Mouse (Mus musculus): ENCODE measurements around the gene Hist1h2bn. TPM values are rescaled to one million over a fixed set of nuclear protein-coding genes. Genes with fewer than 3 reads are reported as not detected.
"Not testable (repeated sequence)": the region's sequence is repeated elsewhere in the genome, so short reads cannot be mapped to it uniquely, and the experiment has no call there.

Hist1h2bn gene
- polyA plus RNA-seq, 1 experiment from 2014 or later = 2.0 TPM

GRCm38 (mm10) chr13:21778814-21779766 is 25.2 kb downstream of the Hist1h2bn start:
- Histone ChIP-seq H3K4me2 (replicated peaks) (peak overlapping the region; percentile 93), H3K4me3 (peak overlapping the region; percentile 46), H3K9me3 (no peaks in the 10 kb centered on the region), H3K27ac (peak overlapping the region; percentile 88), H3K36me3 (no peaks in the 10 kb centered on the region), H3K9ac (peak overlapping the region; percentile 69), H3K27me3 (replicated peaks) (no peaks in the 10 kb centered on the region), H3K4me1 (peaks cover 25% of the 10 kb centered on the region)
- peak; percentile 87 for ATAC-seq (ENCODE audit: low FRiP score, low read depth)
- WGBS = 3% methylated on average over 33 of the region's 33 CpGs

GRCm38 (mm10) chr13:21779767-21780731 is 26.1 kb downstream of the Hist1h2bn start, which contains the start of gene Hist1h1b:
TSS of gene Hist1h1b (minus strand) at chr13:21780625.
- no peaks in the 10 kb centered on the region for H3K36me3 ChIP-seq
- WGBS = under 1% methylated on average over 44 of the region's 44 CpGs

GRCm38 (mm10) chr13:21781021-21781555 is 27.2 kb downstream of the Hist1h2bn start:
- no peak overlapping the region for H3K9ac ChIP-seq
- H3K27ac ChIP-seq = no peak overlapping the region
- ATAC-seq (ENCODE audit: low FRiP score, low read depth) = no peak
- H3K4me3 ChIP-seq = 0 out of 2 replicates have a peak overlapping the region, but pooled peaks have one; percentile 46
- H3K4me1 ChIP-seq = peaks cover 30% of the 10 kb centered on the region
- no peaks in the 10 kb centered on the region for H3K36me3 ChIP-seq
- 46% methylated on average over 6 of the region's 6 CpGs for WGBS
- no peaks in the 10 kb centered on the region for H3K27me3 ChIP-seq (replicated peaks)
- H3K9me3 ChIP-seq = no peaks in the 10 kb centered on the region
- H3K4me2 ChIP-seq (replicated peaks) = peak overlapping the region; percentile 93

More at GRCm38 (mm10) chr13:21779767-21780731, 26.1 kb downstream of the Hist1h2bn start, which contains the start of gene Hist1h1b:
- Histone ChIP-seq H3K9ac (peak within 1 kb of the TSS; percentile 69), H3K4me1 (peaks cover 29% of the 10 kb centered on the region), H3K27ac (peak within 1 kb of the TSS; percentile 88), H3K4me3 (peak within 1 kb of the TSS; percentile 46), H3K9me3 (no peaks in the 10 kb centered on the region), H3K4me2 (replicated peaks) (peak within 1 kb of the TSS; percentile 93), H3K27me3 (replicated peaks) (no peaks in the 10 kb centered on the region)
- peak; percentile 1; the same call in 1 of the 2 replicates for ATAC-seq (ENCODE audit: low FRiP score, low read depth)

GRCm38 (mm10) chr13:21781639-21782038 is 27.7 kb downstream of the Hist1h2bn start:
- 93% methylated on average over 1 of the region's 1 CpGs for WGBS
- ATAC-seq (ENCODE audit: low FRiP score, low read depth) = no peak
- no peak overlapping the region for H3K4me3 ChIP-seq
- H3K9ac ChIP-seq = no peak overlapping the region
- H3K4me2 ChIP-seq (replicated peaks) = no peak overlapping the region
- no peaks in the 10 kb centered on the region for H3K9me3 ChIP-seq
- no peak overlapping the region for H3K27ac ChIP-seq
- H3K4me1 ChIP-seq = peaks cover 32% of the 10 kb centered on the region
- no peaks in the 10 kb centered on the region for H3K27me3 ChIP-seq (replicated peaks)
- H3K36me3 ChIP-seq = no peaks in the 10 kb centered on the region

- H3K36me3 ChIP-seq; H3K9me3 ChIP-seq; ATAC-seq (ENCODE audit: low FRiP score, low read depth); H3K27me3 ChIP-seq (replicated peaks): not testable (repeated sequence)
- peak overlapping the region; percentile 35 for H3K4me3 ChIP-seq
- peaks cover 32% of the 10 kb centered on the region for H3K4me1 ChIP-seq
- peak overlapping the region; percentile 66 for H3K9ac ChIP-seq
- WGBS = 1% methylated on average over 14 of the region's 35 CpGs
- peak overlapping the region; percentile 69 for H3K4me2 ChIP-seq (replicated peaks)
- peak overlapping the region; percentile 64 for H3K27ac ChIP-seq
Observed at GRCm38 (mm10) chr13:21782361-21783254, 28.7 kb downstream of the Hist1h2bn start.

GRCm38 (mm10) chr13:21783255-21783617 is 29.3 kb downstream of the Hist1h2bn start, which contains the start of gene Hist1h3i:
TSS of gene Hist1h3i (minus strand) at chr13:21783370.
- peak within 1 kb of the TSS; percentile 35 for H3K4me3 ChIP-seq
- peaks cover 36% of the 10 kb centered on the region for H3K4me1 ChIP-seq
- no peaks in the 10 kb centered on the region for H3K9me3 ChIP-seq
- H3K27ac ChIP-seq = peak within 1 kb of the TSS; percentile 64
- H3K36me3 ChIP-seq = no peaks in the 10 kb centered on the region
- no peaks in the 10 kb centered on the region for H3K27me3 ChIP-seq (replicated peaks)
- ATAC-seq (ENCODE audit: low FRiP score, low read depth) = peak; percentile 63
- peak within 1 kb of the TSS; percentile 69 for H3K4me2 ChIP-seq (replicated peaks)
- under 1% methylated on average over 19 of the region's 20 CpGs for WGBS
- H3K9ac ChIP-seq = peak within 1 kb of the TSS; percentile 66

- peak overlapping the region; percentile 26 for H3K9ac ChIP-seq
Observed at GRCm38 (mm10) chr13:21783734-21784161, 29.8 kb downstream of the Hist1h2bn start.

GRCm38 (mm10) chr13:21784311-21784710 is 30.4 kb downstream of the Hist1h2bn start:
- H3K9ac ChIP-seq = 0 out of 2 replicates have a peak overlapping the region, but pooled peaks have one; percentile 26

More at GRCm38 (mm10) chr13:21783734-21784161, 29.8 kb downstream of the Hist1h2bn start:
- no peak for ATAC-seq (ENCODE audit: low FRiP score, low read depth)
- Histone ChIP-seq H3K27me3 (replicated peaks) (no peaks in the 10 kb centered on the region), H3K4me1 (peaks cover 37% of the 10 kb centered on the region), H3K4me3 (peak overlapping the region; percentile 11), H3K36me3 (no peaks in the 10 kb centered on the region), H3K4me2 (replicated peaks) (peak overlapping the region; percentile 69), H3K9me3 (no peaks in the 10 kb centered on the region), H3K27ac (0 out of 2 replicates have a peak overlapping the region, but pooled peaks have one; percentile 15)
- 2% methylated on average over 9 of the region's 9 CpGs for WGBS

GRCm38 (mm10) chr13:21786189-21786898 is 32.4 kb downstream of the Hist1h2bn start:
- peaks cover 30% of the 10 kb centered on the region for H3K4me1 ChIP-seq
- H3K4me3 ChIP-seq = peak overlapping the region; percentile 29
- peak overlapping the region; percentile 57 for H3K4me2 ChIP-seq (replicated peaks)
- H3K36me3 ChIP-seq = no peaks in the 10 kb centered on the region
- no peak for ATAC-seq (ENCODE audit: low FRiP score, low read depth)
- H3K27ac ChIP-seq = 0 out of 2 replicates have a peak overlapping the region, but pooled peaks have one; percentile 16
- H3K9me3 ChIP-seq = no peaks in the 10 kb centered on the region
- H3K9ac ChIP-seq = peak overlapping the region; percentile 44; the same call in 1 of the 2 replicates
- H3K27me3 ChIP-seq (replicated peaks) = no peaks in the 10 kb centered on the region
- 4% methylated on average over 8 of the region's 8 CpGs for WGBS

More at GRCm38 (mm10) chr13:21784311-21784710, 30.4 kb downstream of the Hist1h2bn start:
- Histone ChIP-seq H3K27ac (peak overlapping the region; percentile 15; the same call in 1 of the 2 replicates), H3K4me1 (peaks cover 37% of the 10 kb centered on the region), H3K4me2 (replicated peaks) (peak overlapping the region; percentile 69), H3K4me3 (no peak overlapping the region), H3K9me3 (no peaks in the 10 kb centered on the region), H3K27me3 (replicated peaks) (no peaks in the 10 kb centered on the region), H3K36me3 (no peaks in the 10 kb centered on the region)
- ATAC-seq (ENCODE audit: low FRiP score, low read depth) = no peak
- WGBS = 10% methylated on average over 6 of the region's 6 CpGs

All from neural tube, embryonic 12.5 days (tissue).